Mouse (Mus musculus) neural tube, embryonic 11.5 days (tissue): ENCODE results near the gene Tmbim1. TPM values are rescaled to one million over a fixed set of nuclear protein-coding genes. Genes with fewer than 3 reads are reported as not detected.

ENCODE experiments used
- ATAC-seq: fragments of 200-750 bp; cut with Nextera tagmentation; 2 replicates; pipeline ENCODE4 v1.8.0; 2017; ENCODE audit warnings: moderate number of reproducible peaks, mild to moderate bottlenecking, moderate TSS enrichment, moderate library complexity; ENCODE audit not compliant: insufficient read depth, low FRiP score, low TSS enrichment
- DNase-seq: peaks from one replicate; pipeline ENCODE4 v3.0.0-alpha.2; 2015; ENCODE audit warnings: low spot score
- H3K27ac ChIP-seq: fragments of 300-500 bp; sonication (generic); 2 replicates; pipeline ENCODE4 v1.5.1; 2014; ENCODE audit warnings: low read depth, mild to moderate bottlenecking, low read length
- H3K27me3 ChIP-seq: fragments of 300-500 bp; sonication (generic); 2 replicates; pipeline ENCODE4 v1.6.1; 2014; ENCODE audit warnings: mild to moderate bottlenecking, low read length, mixed read lengths; ENCODE audit not compliant: control insufficient read depth, insufficient read depth
- H3K36me3 ChIP-seq: fragments of 300-500 bp; sonication (generic); 2 replicates; pipeline ENCODE4 v1.6.1; 2014; ENCODE audit warnings: mild to moderate bottlenecking, low read length, moderate library complexity, mixed read lengths; ENCODE audit not compliant: control insufficient read depth, insufficient read depth
- H3K4me1 ChIP-seq: fragments of 300-500 bp; sonication (generic); 2 replicates; pipeline ENCODE4 v1.6.1; 2014; ENCODE audit warnings: low read length, mixed read lengths; ENCODE audit not compliant: control insufficient read depth, insufficient read depth
- H3K4me2 ChIP-seq: fragments of 300-500 bp; sonication (generic); 2 replicates; pipeline ENCODE4 v1.6.1; 2014; ENCODE audit warnings: low read depth, mild to moderate bottlenecking, moderate library complexity
- H3K4me3 ChIP-seq: fragments of 300-500 bp; sonication (generic); 2 replicates; pipeline ENCODE4 v1.5.1; 2014; ENCODE audit warnings: low read depth, low read length
- H3K9ac ChIP-seq: fragments of 300-500 bp; sonication (generic); 2 replicates; pipeline ENCODE4 v1.6.1; 2014; ENCODE audit warnings: mild to moderate bottlenecking, low read length
- H3K9me3 ChIP-seq: fragments of 300-500 bp; sonication (generic); 2 replicates; pipeline ENCODE4 v1.6.1; 2016; ENCODE audit warnings: low read length; ENCODE audit not compliant: control insufficient read depth
- WGBS: fragments of 180-500 bp; shearing (Covaris S2); extraction: QIAGEN DNeasy Blood & Tissue Kit; methylation state at CpG from one replicate; pipeline ENCODE4 v1.1.7; 2014; 5-methylcytosine and 5-hydroxymethylcytosine counted together
- polyA plus RNA-seq: library from polyadenylated mRNA; unstranded; fragments of >200 nt; fragmentation: Nextera tagmentation; extraction: Ambion mirVana; gene quantifications from 2 replicates; pipeline ENCODE4 v1.2.1, GENCODE M21; 2014

Gene Tmbim1
- polyA plus RNA-seq, 1 experiment from 2014 or later, result 8.5 TPM

GRCm38 (mm10) chr1:74314796-74315195 is 9.4 kb upstream of the Tmbim1 start:
- Histone ChIP-seq H3K36me3 (no peaks in the 10 kb centered on the region), H3K9me3 (no peaks in the 10 kb centered on the region), H3K4me1 (no peaks in the 10 kb centered on the region), H3K27ac (no peak overlapping the region), H3K4me3 (no peak overlapping the region), H3K9ac (no peak overlapping the region), H3K4me2 (no peak overlapping the region), H3K27me3 (no peaks in the 10 kb centered on the region)
- 89% methylated on average over 3 of the region's 3 CpGs for WGBS
- DNase-seq (no peak), ATAC-seq (no peak)

GRCm38 (mm10) chr1:74313049-74313692 is 7.7 kb upstream of the Tmbim1 start:
- no peak overlapping the region for H3K27ac ChIP-seq
- no peaks in the 10 kb centered on the region for H3K27me3 ChIP-seq
- ATAC-seq (no peak), DNase-seq (peak; percentile 43)
- no peaks in the 10 kb centered on the region for H3K9me3 ChIP-seq
- H3K9ac ChIP-seq, result no peak overlapping the region
- H3K4me2 ChIP-seq, result no peak overlapping the region
- H3K4me1 ChIP-seq, result no peaks in the 10 kb centered on the region
- H3K36me3 ChIP-seq, result no peaks in the 10 kb centered on the region
- no peak overlapping the region for H3K4me3 ChIP-seq
- 10% methylated on average over 3 of the region's 3 CpGs for WGBS

DNA sequence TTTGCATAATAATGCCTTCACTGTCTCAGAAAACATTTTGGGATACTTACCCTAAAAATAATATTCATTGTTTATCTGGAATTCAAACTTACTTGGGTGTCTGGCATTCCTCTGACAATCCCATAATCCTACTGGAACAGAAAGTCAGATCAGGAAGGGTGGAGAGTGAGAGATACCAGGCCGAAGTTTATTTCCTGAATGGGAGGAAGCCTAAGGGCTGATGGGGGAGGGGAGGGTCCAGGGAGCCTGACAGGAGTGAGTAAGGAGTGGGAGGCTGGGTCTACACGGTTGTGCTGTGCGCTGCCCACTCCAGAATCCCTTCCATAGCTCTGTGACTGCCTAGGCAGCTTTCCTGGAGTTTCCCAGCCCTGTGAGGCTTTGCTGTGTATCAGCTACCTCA is 4.3 kb upstream of the Tmbim1 start:
- no peak overlapping the region for H3K4me2 ChIP-seq
- H3K4me1 ChIP-seq, result no peaks in the 10 kb centered on the region
- H3K27ac ChIP-seq, result no peak overlapping the region
- DNase-seq (no peak), ATAC-seq (no peak)
- 53% methylated on average over 3 of the region's 3 CpGs for WGBS
- H3K4me3 ChIP-seq, result no peak overlapping the region
- no peaks in the 10 kb centered on the region for H3K27me3 ChIP-seq
- H3K36me3 ChIP-seq, result no peaks in the 10 kb centered on the region
- H3K9me3 ChIP-seq, result no peaks in the 10 kb centered on the region
- H3K9ac ChIP-seq, result no peak overlapping the region

DNA sequence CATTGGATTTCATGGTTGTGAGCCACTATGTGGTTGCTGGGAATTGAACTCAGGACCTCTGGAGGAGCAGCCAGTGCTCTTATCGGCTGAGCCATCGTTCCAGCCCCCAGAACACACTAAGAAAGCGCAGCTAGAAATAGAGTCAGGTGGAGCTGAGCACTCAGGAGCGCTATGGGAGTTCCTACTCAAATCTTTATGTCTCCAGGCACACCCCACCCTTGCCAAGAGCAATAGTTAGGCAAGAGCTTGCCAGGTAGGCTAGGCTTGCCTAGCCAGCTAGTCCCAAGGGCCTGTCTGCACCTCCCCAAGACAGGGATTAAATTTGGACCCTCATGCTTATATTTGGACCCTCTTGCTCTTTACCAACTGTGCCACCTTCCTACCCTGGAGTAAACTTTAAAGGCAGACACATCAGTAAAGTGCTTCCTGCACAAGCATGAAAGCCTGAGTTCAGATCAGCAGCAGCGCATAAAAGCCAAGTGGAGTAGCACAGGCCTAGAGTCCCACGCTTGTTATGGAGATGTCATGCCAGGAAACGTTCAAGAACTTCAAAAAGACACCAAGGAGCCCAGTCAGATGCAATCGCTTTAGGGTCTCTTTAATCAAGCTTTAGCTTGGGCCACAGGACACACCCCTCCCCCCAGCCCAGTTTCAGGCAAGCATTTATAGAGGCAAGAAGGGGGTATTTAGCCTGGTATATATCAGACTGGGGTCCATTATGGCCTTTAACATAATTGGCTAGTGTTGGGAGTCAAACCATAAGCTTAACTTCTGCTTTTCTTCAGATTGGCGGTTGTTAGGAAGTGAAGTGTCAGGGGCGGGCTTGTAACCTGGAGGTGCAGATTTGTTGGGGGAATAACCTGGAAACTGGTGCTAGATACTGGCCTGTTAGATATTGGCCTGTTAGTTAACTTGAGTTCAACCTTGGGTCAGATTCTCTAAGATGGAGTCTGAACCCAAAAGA is 2.9 kb upstream of the Tmbim1 start:
- H3K36me3 ChIP-seq, result no peaks in the 10 kb centered on the region
- no peak overlapping the region for H3K9ac ChIP-seq
- 63% methylated on average over 10 of the region's 10 CpGs for WGBS
- H3K4me3 ChIP-seq, result no peak overlapping the region
- H3K27me3 ChIP-seq, result 0 out of 2 replicates have a peak, but pooled peaks cover 2% of the 10 kb centered on the region
- H3K9me3 ChIP-seq, result no peaks in the 10 kb centered on the region
- H3K27ac ChIP-seq, result no peak overlapping the region
- DNase-seq (no peak), ATAC-seq (no peak)
- peaks cover 6% of the 10 kb centered on the region; the same call in 1 of the 2 replicates for H3K4me1 ChIP-seq
- no peak overlapping the region for H3K4me2 ChIP-seq

GRCm38 (mm10) chr1:74307146-74307545 is 1.7 kb upstream of the Tmbim1 start:
- H3K4me3 ChIP-seq, result no peak overlapping the region
- H3K4me2 ChIP-seq, result no peak overlapping the region
- ATAC-seq (no peak), DNase-seq (no peak)
- H3K4me1 ChIP-seq, result peaks cover 6% of the 10 kb centered on the region; the same call in 1 of the 2 replicates
- H3K27ac ChIP-seq, result no peak overlapping the region
- 91% methylated on average over 1 of the region's 1 CpGs for WGBS
- H3K36me3 ChIP-seq, result no peaks in the 10 kb centered on the region
- 0 out of 2 replicates have a peak, but pooled peaks cover 2% of the 10 kb centered on the region for H3K27me3 ChIP-seq
- H3K9ac ChIP-seq, result no peak overlapping the region
- H3K9me3 ChIP-seq, result no peaks in the 10 kb centered on the region

DNA sequence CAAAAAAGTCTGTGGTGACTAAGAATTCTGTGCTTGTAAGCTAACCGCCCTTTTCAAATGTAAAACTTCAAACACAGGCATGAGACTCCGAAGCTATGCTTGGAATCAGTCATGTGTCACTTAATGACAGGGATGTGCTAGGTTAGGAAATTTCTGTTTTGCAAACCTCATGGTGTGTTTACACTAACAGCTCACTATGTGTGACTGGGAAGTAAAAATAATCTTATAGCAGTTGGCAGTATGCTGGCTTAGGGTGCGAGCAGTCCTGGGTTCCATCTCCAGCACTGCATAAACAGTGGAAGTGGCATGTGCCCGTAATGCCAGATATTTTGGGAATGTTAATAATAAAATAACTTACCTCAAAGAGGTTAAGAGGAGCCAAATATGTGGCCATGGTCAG is 476 bp downstream of the Tmbim1 start:
- no peak overlapping the region for H3K4me2 ChIP-seq
- H3K27ac ChIP-seq, result no peak overlapping the region
- no peak overlapping the region for H3K4me3 ChIP-seq
- no peak overlapping the region for H3K9ac ChIP-seq
- no peaks in the 10 kb centered on the region for H3K9me3 ChIP-seq
- ATAC-seq (no peak), DNase-seq (no peak)
- WGBS, result 62% methylated on average over 4 of the region's 4 CpGs
- peaks cover 6% of the 10 kb centered on the region; the same call in 1 of the 2 replicates for H3K4me1 ChIP-seq
- H3K27me3 ChIP-seq, result 0 out of 2 replicates have a peak, but pooled peaks cover 2% of the 10 kb centered on the region
- H3K36me3 ChIP-seq, result no peaks in the 10 kb centered on the region

DNA sequence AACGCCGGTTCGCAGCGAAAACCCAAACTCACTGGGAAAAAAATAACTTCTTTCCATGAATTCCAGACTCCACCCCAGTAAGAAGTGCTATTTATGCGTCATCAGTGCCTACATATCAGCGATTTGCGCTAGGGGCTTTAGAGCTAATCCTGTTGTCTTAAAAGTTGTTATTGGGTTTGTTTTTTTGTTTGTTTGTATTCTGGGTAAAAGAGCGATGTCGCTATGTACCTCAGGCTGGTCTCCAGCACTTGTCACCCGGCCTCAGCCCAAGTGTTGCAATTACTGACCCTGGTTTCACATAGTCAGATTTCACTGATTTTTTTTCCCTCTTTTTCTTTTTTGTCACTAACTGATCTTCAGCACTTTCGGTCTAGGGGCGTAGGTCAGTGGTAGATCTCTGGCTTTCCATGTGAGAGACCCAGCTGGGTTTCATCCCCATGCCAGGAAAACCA is 1.1 kb downstream of the Tmbim1 start:
- Histone ChIP-seq H3K9me3 (no peaks in the 10 kb centered on the region), H3K4me2 (peak overlapping the region; percentile 82), H3K4me3 (peak overlapping the region; percentile 51), H3K9ac (peak overlapping the region; percentile 66), H3K36me3 (no peaks in the 10 kb centered on the region), H3K27me3 (0 out of 2 replicates have a peak, but pooled peaks cover 2% of the 10 kb centered on the region), H3K4me1 (peaks cover 6% of the 10 kb centered on the region; the same call in 1 of the 2 replicates), H3K27ac (no peak overlapping the region)
- 5% methylated on average over 12 of the region's 12 CpGs for WGBS
- ATAC-seq (no peak), DNase-seq (no peak)

DNA sequence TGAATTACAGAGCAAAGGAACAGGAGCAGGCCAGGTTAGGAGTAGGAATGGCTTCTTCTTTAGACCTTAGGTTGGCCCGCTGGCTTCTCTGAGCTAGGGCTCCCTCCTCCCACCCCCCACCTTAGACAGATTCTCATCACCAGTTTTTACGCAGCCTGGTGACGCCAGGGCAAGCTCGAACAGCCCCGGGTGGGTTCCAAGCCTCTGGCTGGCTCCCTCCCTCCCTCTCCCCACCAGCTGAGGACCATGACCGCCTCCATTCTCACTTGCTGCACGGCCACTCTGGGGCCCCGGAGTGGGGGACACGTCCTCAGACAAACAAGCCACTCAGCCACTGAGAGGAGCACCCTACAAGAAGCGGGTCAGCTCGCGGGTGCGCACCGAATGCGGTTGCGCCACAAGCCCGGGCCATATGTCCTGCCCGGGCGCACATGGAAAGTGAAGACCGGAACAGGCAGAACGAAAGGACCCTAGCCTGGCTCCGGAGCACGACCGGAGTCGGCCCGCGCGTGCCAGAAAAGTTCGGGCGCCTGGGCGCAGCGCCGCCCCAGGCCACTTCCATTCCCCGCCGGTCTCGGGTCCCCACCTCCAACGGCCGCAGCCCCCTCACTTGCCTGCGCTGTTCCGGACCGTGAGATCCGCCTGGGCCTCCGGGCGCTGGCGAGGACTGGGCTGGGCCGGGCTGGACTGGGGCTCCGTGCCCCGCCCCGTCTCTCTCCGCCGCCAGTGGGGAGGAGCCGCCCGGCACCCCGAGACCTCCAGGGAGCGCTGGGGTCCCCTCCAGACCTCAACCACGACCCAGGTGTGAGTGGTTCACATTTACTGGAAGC is 1.7 kb downstream of the Tmbim1 start:
- ATAC-seq, result peak; percentile 58
- H3K4me2 ChIP-seq, result peak overlapping the region; percentile 82
- peak overlapping the region; percentile 51 for H3K4me3 ChIP-seq
- H3K9ac ChIP-seq, result peak overlapping the region; percentile 66
- under 1% methylated on average over 55 of the region's 56 CpGs for WGBS
- H3K27ac ChIP-seq, result 0 out of 2 replicates have a peak overlapping the region, but pooled peaks have one; percentile 20
- H3K9me3 ChIP-seq, result no peaks in the 10 kb centered on the region
- 0 out of 2 replicates have a peak, but pooled peaks cover 2% of the 10 kb centered on the region for H3K27me3 ChIP-seq
- H3K4me1 ChIP-seq, result peaks cover 6% of the 10 kb centered on the region; the same call in 1 of the 2 replicates
- H3K36me3 ChIP-seq, result no peaks in the 10 kb centered on the region
- peak; percentile 59 for DNase-seq
